Mouse (Mus musculus) heart, embryonic 16.5 days (tissue): Measurements from ENCODE around the gene Tex44. TPM values are rescaled to one million over a fixed set of nuclear protein-coding genes. Genes with fewer than 3 reads are reported as not detected.

Source experiments
- ATAC-seq: fragments of 200-750 bp; cut with Nextera tagmentation; replicated peaks from 2 replicates; pipeline ENCODE4 v1.8.0; 2017; ENCODE audit warnings: moderate number of reproducible peaks; ENCODE audit not compliant: insufficient read depth, low FRiP score; ENCODE audit errors: extremely low read depth
- H3K27ac ChIP-seq: fragments of 300-500 bp; sonication (generic); 2 replicates; pipeline ENCODE4 v1.5.1; 2014; ENCODE audit warnings: mild to moderate bottlenecking, low read length, control low read depth, moderate library complexity
- H3K27me3 ChIP-seq: fragments of 300-500 bp; sonication (generic); 2 replicates; pipeline ENCODE4 v1.6.1; 2014; ENCODE audit warnings: low read length, mixed read lengths; ENCODE audit not compliant: control insufficient read depth, insufficient read depth
- H3K36me3 ChIP-seq: fragments of 300-500 bp; sonication (generic); 2 replicates; pipeline ENCODE4 v1.6.1; 2014; ENCODE audit not compliant: control insufficient read depth, insufficient read depth
- H3K4me1 ChIP-seq: fragments of 300-500 bp; sonication (generic); 2 replicates; pipeline ENCODE4 v1.6.1; 2014; ENCODE audit warnings: low read length, mixed read lengths; ENCODE audit not compliant: control insufficient read depth, insufficient read depth
- H3K4me2 ChIP-seq: fragments of 300-500 bp; sonication (generic); 2 replicates; pipeline ENCODE4 v1.6.1; 2014; ENCODE audit warnings: low read depth, mild to moderate bottlenecking, control low read depth, low read length
- H3K4me3 ChIP-seq: fragments of 300-500 bp; sonication (generic); 2 replicates; pipeline ENCODE4 v1.5.1; 2014; ENCODE audit warnings: mild to moderate bottlenecking, control low read depth, low read length
- H3K9ac ChIP-seq: fragments of 300-500 bp; sonication (generic); 2 replicates; pipeline ENCODE4 v1.6.1; 2014; ENCODE audit warnings: low read length, control low read depth
- H3K9me3 ChIP-seq: fragments of 300-500 bp; sonication (generic); replicated peaks from 2 replicates; pipeline ENCODE4 v1.6.1; 2016; ENCODE audit warnings: low read length; ENCODE audit not compliant: control insufficient read depth
- WGBS: fragments of 180-500 bp; shearing (Covaris S2); extraction: QIAGEN DNeasy Blood & Tissue Kit; methylation state at CpG from one replicate; pipeline ENCODE4 v1.1.7; 2014; 5-methylcytosine and 5-hydroxymethylcytosine counted together
- polyA plus RNA-seq: library from polyadenylated mRNA; unstranded; fragments of >200 nt; fragmentation: Nextera tagmentation; extraction: Ambion mirVana; gene quantifications from 2 replicates; pipeline ENCODE4 v1.2.1, GENCODE M21; 2015

The Tex44 gene
- polyA plus RNA-seq, 1 experiment from 2014 or later, result not detected

GRCm38 (mm10) chr1:86439487-86440170, 13.5 kb downstream of the Tex44 start:
- ATAC-seq, result no peak
- WGBS, result 12% methylated on average over 8 of the region's 8 CpGs
- Histone ChIP-seq H3K27ac (peak overlapping the region; percentile 81), H3K4me2 (peak overlapping the region; percentile 26; the same call in 1 of the 2 replicates), H3K9ac (peak overlapping the region; percentile 62), H3K9me3 (no peaks in the 10 kb centered on the region), H3K4me3 (no peak overlapping the region), H3K4me1 (peaks cover 63% of the 10 kb centered on the region), H3K27me3 (no peaks in the 10 kb centered on the region), H3K36me3 (no peaks in the 10 kb centered on the region)

- no peaks in the 10 kb centered on the region for H3K9me3 ChIP-seq
- peak overlapping the region; percentile 86 for H3K4me2 ChIP-seq
- peaks cover 57% of the 10 kb centered on the region for H3K4me1 ChIP-seq
- H3K9ac ChIP-seq, result peak overlapping the region; percentile 90
- H3K4me3 ChIP-seq, result peak overlapping the region; percentile 55
- no peaks in the 10 kb centered on the region for H3K36me3 ChIP-seq
- no peaks in the 10 kb centered on the region for H3K27me3 ChIP-seq
- 5% methylated on average over 18 of the region's 18 CpGs for WGBS
- peak overlapping the region; percentile 99 for H3K27ac ChIP-seq
- peak; percentile 66 for ATAC-seq
Measured at GRCm38 (mm10) chr1:86440171-86440886, 14.2 kb downstream of the Tex44 start.

- peak overlapping the region; percentile 55 for H3K4me3 ChIP-seq
- 2% methylated on average over 29 of the region's 29 CpGs for WGBS
- H3K36me3 ChIP-seq, result no peaks in the 10 kb centered on the region
- no peaks in the 10 kb centered on the region for H3K27me3 ChIP-seq
- peak; percentile 35 for ATAC-seq
- no peaks in the 10 kb centered on the region for H3K9me3 ChIP-seq
- peak overlapping the region; percentile 86 for H3K4me2 ChIP-seq
- H3K27ac ChIP-seq, result peak overlapping the region; percentile 99
- H3K9ac ChIP-seq, result peak overlapping the region; percentile 90
- peaks cover 49% of the 10 kb centered on the region for H3K4me1 ChIP-seq
Measured at GRCm38 (mm10) chr1:86440887-86441723, 15.0 kb downstream of the Tex44 start.

DNA sequence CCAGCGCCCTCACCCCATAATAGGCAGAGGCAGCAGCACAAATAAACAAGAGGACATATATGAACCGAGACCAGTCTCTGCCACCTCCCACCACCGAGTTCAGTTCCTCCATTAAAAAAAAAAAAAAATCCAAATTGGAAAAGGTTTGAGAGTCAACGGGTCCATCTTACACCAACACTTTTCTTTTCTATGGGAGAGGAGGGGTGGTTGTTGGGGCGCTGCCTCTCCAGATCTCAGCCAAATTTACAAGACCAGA, 15.5 kb downstream of the Tex44 start:
- H3K9me3 ChIP-seq, result no peaks in the 10 kb centered on the region
- H3K27ac ChIP-seq, result peak overlapping the region; percentile 99
- H3K36me3 ChIP-seq, result no peaks in the 10 kb centered on the region
- H3K4me2 ChIP-seq, result peak overlapping the region; percentile 86
- no peak; the same call in 1 of the 2 replicates for ATAC-seq
- H3K27me3 ChIP-seq, result no peaks in the 10 kb centered on the region
- peak overlapping the region; percentile 55 for H3K4me3 ChIP-seq
- peak overlapping the region; percentile 90 for H3K9ac ChIP-seq
- 0% methylated on average over 5 of the region's 5 CpGs for WGBS
- H3K4me1 ChIP-seq, result peaks cover 44% of the 10 kb centered on the region

DNA sequence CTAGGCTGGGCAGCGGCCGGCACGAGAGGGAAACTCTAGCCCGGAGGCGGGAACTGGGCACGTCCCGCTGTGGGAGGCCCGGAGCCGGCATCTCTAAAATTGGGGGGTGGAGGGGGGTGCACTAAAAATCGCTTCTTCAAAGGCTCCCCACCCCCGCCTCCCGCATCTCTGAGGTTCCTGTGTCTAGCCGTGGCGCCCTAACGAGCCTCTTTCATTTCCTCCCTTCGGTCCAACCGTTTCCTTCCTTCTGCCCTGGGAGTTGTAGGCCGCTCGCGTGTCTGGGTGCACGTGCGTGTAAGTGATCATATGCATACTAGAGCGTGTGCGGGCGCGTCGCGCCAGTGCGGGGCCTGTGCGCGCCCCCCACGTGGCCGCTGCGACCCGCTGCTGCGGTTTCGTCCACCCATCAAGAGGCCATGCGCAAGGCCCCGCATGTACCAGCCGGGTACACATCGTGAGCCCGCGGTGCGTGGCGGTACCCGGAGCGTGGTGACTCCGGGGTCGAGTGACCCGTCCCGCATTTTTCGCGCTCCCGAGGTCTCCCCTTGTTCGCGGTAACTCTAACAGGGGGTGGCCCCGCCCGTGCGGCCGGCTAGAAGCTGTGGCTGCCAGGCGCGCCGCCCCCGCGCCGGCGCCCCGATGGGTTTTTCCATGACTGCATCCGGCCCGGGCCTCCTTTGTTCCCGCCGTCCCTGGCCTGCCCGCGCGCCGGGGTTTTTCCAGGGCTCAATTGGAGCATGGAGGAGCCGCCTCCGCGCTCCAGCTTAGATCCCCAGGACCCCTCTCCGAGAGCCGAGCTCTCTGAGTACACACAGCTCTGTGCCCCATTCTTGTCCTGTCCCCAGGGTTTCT, 16.1 kb downstream of the Tex44 start:
- Histone ChIP-seq H3K4me2 (peak overlapping the region; percentile 86), H3K4me3 (peak overlapping the region; percentile 55), H3K27me3 (no peaks in the 10 kb centered on the region), H3K4me1 (peaks cover 41% of the 10 kb centered on the region), H3K9ac (peak overlapping the region; percentile 90), H3K9me3 (no peaks in the 10 kb centered on the region), H3K36me3 (no peaks in the 10 kb centered on the region), H3K27ac (peak overlapping the region; percentile 99)
- WGBS, result under 1% methylated on average over 81 of the region's 81 CpGs
- peak; percentile 68 for ATAC-seq

DNA sequence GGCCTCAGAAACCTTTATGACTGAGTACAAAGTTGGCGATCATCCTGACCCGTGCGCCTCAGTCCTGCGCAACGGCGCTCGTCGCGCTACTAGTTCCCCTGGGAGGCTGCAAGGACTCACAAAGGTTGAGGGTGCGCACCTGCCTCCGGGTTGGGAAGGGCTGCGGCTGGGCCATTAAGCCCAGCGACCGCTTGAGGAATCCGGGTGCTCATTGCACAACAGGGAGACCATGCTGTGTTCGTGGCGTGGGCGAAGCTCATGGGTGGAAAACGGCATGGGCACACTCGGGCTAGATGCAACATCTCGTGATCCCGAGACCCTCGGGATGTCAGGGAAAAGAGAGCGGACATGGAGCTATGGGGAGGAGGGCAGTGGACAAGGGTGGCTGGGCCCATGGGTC, 16.7 kb downstream of the Tex44 start:
- Histone ChIP-seq H3K27me3 (no peaks in the 10 kb centered on the region), H3K4me3 (peak overlapping the region; percentile 55), H3K4me1 (peaks cover 43% of the 10 kb centered on the region), H3K27ac (peak overlapping the region; percentile 99), H3K9ac (peak overlapping the region; percentile 90), H3K9me3 (no peaks in the 10 kb centered on the region), H3K36me3 (no peaks in the 10 kb centered on the region), H3K4me2 (peak overlapping the region; percentile 86)
- 6% methylated on average over 24 of the region's 24 CpGs for WGBS
- ATAC-seq, result peak; percentile 7; the same call in 1 of the 2 replicates

DNA sequence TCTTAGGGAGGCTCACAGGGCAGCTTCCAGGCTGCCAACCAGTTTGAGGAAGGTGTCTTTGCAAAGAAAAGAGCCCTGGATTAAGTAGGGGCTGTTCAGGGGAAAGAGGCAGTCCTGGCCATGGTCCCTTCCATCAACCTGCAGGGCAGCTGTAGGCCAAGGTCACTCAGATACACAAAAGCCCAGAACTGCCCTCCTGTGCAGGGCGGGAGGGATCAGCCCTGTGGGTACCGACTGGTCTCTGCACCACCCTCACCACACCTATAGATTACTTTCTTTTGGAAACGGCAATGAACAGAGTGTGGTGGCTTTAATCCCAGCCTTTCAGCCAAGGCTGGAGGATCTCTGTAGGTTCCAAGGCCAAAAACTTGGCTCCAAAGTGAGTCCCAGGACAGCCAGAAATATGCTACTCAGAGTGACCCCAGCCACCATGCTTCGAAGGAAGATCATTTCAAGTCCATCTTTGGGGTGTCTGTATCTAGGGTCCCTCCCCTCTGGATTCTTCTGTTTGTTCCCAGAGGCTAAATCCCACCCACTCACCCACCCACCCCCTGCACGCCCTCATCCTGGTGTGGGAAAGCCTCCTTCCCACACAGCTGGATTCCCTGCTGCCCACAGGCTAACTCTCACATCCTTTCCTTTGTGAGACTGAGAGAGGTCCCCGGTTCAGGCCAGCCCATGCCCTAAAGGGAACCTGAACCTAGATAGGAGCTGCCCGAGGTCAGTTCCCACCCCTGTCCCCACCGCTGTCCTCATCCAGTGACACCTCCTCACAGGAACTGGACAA, 17.4 kb downstream of the Tex44 start:
- peaks cover 47% of the 10 kb centered on the region for H3K4me1 ChIP-seq
- no peaks in the 10 kb centered on the region for H3K36me3 ChIP-seq
- H3K27me3 ChIP-seq, result no peaks in the 10 kb centered on the region
- H3K27ac ChIP-seq, result peak overlapping the region; percentile 99
- ATAC-seq, result no peak
- peak overlapping the region; percentile 86 for H3K4me2 ChIP-seq
- H3K9ac ChIP-seq, result peak overlapping the region; percentile 90
- 49% methylated on average over 8 of the region's 8 CpGs for WGBS
- H3K9me3 ChIP-seq, result no peaks in the 10 kb centered on the region
- H3K4me3 ChIP-seq, result peak overlapping the region; percentile 55
